Mouse (Mus musculus): Measurements from ENCODE around the gene Psmb9. TPM values are rescaled to one million over a fixed set of nuclear protein-coding genes. Genes with fewer than 3 reads are reported as not detected.
A peak's percentile ranks its signal among the peaks of the same experiment; 100 is the strongest.

Gene Psmb9
- polyA plus RNA-seq, 1 experiment from 2014 or later, result 0.49 TPM

DNA sequence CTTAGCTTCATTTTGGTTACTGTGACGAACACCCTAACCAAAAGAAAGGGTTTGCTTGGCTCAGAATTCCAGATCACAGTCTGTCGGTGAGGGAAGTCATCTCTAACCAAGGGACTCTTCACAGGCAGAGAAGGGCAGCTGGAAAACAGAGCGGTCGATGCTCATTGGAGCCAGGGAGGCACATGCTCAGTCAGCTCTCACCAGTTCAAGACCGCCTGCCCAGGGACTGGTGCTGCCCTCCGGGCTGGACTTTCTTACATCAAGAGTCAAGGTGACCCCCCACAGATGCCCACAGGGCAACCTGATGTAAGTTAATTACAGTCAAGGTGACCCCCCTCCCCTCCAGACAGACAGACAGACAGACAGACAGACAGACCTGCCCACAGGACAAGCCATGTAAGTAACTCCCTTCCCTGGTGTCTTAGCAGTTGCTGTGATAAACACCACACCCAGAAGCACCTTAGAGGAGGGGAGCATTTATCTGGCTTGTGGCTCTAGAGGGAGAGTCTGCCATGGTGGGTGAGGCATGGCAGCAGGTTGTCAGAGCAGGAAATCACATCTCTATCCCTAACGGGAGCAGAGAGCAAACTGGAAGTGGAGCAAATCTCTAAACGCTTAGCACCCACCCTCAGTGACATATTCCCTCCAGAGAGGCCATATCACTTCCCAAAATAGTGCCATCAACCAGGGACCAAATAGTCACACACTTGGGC, 29.8 kb upstream of the Psmb9 start:
- Histone ChIP-seq H3K4me1 (0 out of 2 replicates have a peak, but pooled peaks cover 3% of the 10 kb centered on the region), H3K27ac (replicated peaks) (no peak overlapping the region), H3K4me3 (no peak overlapping the region), H3K27me3 (ENCODE audit: low read depth, poor library complexity, severe bottlenecking) (peaks cover 36% of the 10 kb centered on the region), H3K9me3 (replicated peaks) (peaks cover 9% of the 10 kb centered on the region; the same call in 1 of the 2 replicates), H3K36me3 (no peaks in the 10 kb centered on the region)
- WGBS, result 90% methylated on average over 8 of the region's 8 CpGs
- DNase-seq (ENCODE audit: low spot score), result no peak

DNA sequence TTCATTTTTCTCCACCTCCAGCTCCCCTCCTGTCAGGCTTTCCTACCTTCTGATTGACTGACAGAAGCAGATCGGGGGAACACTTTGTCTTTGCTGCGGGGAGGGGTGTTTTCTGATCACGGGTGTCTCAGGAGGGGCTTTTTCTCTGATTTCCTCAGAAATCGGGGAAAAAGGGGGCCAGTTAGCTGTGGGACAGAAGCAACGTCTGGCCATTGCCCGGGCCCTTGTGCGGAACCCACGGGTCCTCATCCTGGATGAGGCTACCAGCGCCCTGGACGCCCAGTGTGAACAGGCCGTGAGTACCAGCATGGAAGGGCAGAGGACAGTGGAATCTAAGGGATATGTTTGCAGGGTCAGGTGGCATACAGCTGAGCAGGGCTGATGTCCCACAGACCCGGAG, 27.6 kb upstream of the Psmb9 start:
- WGBS, result 91% methylated on average over 12 of the region's 12 CpGs
- peaks cover 58% of the 10 kb centered on the region for H3K27me3 ChIP-seq (ENCODE audit: low read depth, poor library complexity, severe bottlenecking)
- H3K9me3 ChIP-seq (replicated peaks), result peaks cover 9% of the 10 kb centered on the region; the same call in 1 of the 2 replicates
- no peaks in the 10 kb centered on the region for H3K36me3 ChIP-seq
- no peak overlapping the region for H3K4me3 ChIP-seq
- no peak overlapping the region for H3K27ac ChIP-seq (replicated peaks)
- peaks cover 8% of the 10 kb centered on the region for H3K4me1 ChIP-seq
- no peak for DNase-seq (ENCODE audit: low spot score)

DNA sequence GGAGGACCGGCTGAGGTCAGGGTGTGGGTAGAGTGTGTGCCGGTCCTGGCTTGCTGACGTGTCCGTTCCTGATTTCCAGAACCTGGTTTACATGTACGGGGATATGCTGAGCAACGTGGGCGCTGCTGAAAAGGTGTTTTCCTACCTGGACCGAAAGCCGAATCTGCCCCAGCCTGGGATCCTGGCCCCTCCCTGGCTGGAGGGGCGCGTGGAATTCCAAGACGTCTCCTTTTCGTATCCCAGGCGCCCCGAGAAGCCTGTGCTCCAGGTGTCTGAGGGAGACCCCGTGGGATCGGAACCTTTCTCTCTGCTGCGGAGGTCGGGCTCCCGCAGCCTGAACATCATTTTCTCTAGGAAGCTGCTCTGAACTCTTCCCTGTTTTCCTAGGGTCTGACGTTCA, 26.4 kb upstream of the Psmb9 start:
- peaks cover 8% of the 10 kb centered on the region for H3K4me1 ChIP-seq
- peaks cover 11% of the 10 kb centered on the region for H3K9me3 ChIP-seq (replicated peaks)
- no peak overlapping the region for H3K4me3 ChIP-seq
- WGBS, result 38% methylated on average over 21 of the region's 21 CpGs
- no peaks in the 10 kb centered on the region for H3K36me3 ChIP-seq
- peaks cover 64% of the 10 kb centered on the region for H3K27me3 ChIP-seq (ENCODE audit: low read depth, poor library complexity, severe bottlenecking)
- no peak overlapping the region for H3K27ac ChIP-seq (replicated peaks)
- no peak for DNase-seq (ENCODE audit: low spot score)

DNA sequence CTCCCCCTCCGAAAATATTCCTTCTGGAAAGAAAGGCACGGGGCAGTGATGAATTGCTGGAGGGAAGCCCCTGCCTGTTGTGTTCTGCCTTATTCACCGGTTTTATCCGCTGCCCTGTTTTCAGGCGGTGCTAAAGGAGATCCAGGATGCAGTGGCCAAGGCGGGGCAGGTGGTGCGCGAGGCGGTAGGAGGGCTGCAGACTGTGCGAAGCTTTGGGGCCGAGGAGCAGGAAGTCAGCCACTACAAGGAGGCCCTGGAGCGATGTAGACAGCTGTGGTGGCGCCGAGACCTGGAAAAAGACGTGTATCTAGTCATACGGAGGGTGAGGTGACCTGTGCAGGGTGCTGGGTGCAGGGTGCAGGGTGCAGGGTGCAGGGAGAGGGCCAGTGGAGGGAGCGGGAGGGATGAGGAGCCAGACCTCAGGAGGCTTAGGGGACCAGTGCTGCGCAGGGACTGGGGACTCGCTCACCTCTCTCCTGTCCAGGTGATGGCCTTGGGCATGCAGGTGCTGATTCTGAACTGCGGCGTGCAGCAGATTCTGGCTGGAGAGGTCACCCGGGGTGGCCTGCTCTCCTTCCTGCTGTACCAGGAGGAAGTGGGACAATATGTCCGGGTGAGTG, 24.3 kb upstream of the Psmb9 start:
- DNase-seq (ENCODE audit: low spot score), result no peak
- WGBS, result 22% methylated on average over 23 of the region's 23 CpGs

DNA sequence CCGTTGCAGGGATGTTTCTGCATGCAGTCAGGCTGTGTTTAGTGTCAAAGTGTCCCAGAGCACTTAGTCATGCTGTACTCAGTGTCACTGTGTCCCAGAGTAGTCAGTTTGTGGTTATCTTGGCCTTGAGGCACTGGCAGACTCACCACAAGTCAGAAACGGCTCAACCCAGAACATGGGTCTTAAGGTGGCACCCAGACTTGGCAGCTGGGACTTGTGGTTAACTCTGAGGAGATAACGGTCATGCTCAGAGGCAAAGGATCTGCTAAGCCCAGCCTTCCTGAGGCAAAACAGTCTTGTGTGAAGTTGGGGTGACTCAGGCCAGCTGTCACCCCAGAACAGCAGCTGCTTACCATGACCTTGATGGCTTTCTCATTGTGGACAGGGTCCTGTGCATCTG, 23.0 kb upstream of the Psmb9 start:
- Histone ChIP-seq H3K36me3 (no peaks in the 10 kb centered on the region), H3K4me3 (no peak overlapping the region), H3K9me3 (replicated peaks) (peaks cover 5% of the 10 kb centered on the region; the same call in 1 of the 2 replicates), H3K4me1 (peaks cover 9% of the 10 kb centered on the region), H3K27me3 (ENCODE audit: low read depth, poor library complexity, severe bottlenecking) (peaks cover 89% of the 10 kb centered on the region), H3K27ac (replicated peaks) (no peak overlapping the region)
- DNase-seq (ENCODE audit: low spot score), result no peak
- WGBS, result 80% methylated on average over 3 of the region's 3 CpGs

More for the DNA sequence above, 24.3 kb upstream of the Psmb9 start:
- Histone ChIP-seq H3K27me3 (ENCODE audit: low read depth, poor library complexity, severe bottlenecking) (peaks cover 81% of the 10 kb centered on the region), H3K9me3 (replicated peaks) (peaks cover 5% of the 10 kb centered on the region; the same call in 1 of the 2 replicates), H3K4me1 (peaks cover 8% of the 10 kb centered on the region), H3K27ac (replicated peaks) (no peak overlapping the region), H3K4me3 (no peak overlapping the region), H3K36me3 (no peaks in the 10 kb centered on the region)

DNA sequence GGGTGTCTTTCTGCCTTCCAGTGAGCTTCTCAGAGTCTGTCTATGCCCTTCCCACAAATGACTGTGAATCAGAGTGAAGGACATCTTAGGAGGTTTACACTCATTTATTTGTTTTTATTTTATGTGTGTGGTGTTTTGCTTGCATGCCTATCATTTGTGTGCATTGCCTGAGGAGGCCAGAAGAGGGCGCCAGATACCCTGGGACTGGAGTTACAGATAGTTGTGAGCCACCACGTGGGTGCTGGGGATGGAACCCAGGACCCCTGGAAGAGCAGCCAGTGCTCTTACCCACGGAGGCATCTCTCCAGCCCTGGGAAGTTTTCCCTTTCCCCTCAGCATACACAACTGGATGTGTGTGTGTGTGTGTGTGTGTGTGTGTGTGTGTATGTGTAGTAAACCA, 22.1 kb upstream of the Psmb9 start:
- peaks cover 90% of the 10 kb centered on the region for H3K27me3 ChIP-seq (ENCODE audit: low read depth, poor library complexity, severe bottlenecking)

DNA sequence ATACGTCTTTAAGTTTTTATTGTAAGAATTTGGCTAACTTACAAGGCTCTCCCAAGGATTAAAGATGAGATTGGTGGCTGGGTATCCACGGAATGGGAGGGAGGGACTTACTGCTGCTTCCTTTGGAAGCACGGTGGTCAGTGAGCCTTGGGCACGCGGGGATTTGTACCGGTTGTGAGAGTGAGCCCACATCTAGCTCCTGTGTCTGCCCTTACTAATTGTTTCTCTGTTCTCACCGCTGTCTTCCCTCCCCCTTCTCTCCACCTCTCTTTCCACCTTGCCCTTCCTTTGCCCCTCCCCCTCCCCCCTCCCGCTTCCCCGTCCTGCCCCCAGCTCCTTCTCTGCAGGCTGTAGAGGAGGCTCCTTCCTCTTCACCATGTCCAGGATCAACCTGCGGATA, 20.9 kb upstream of the Psmb9 start:
- no peak overlapping the region for H3K4me3 ChIP-seq
- H3K4me1 ChIP-seq, result peaks cover 18% of the 10 kb centered on the region
- peaks cover 90% of the 10 kb centered on the region for H3K27me3 ChIP-seq (ENCODE audit: low read depth, poor library complexity, severe bottlenecking)
- WGBS, result 22% methylated on average over 10 of the region's 10 CpGs
- peaks cover 5% of the 10 kb centered on the region; the same call in 1 of the 2 replicates for H3K9me3 ChIP-seq (replicated peaks)
- no peaks in the 10 kb centered on the region for H3K36me3 ChIP-seq
- H3K27ac ChIP-seq (replicated peaks), result no peak overlapping the region
- no peak for DNase-seq (ENCODE audit: low spot score)

More for the DNA sequence above, 22.1 kb upstream of the Psmb9 start:
- H3K9me3 ChIP-seq (replicated peaks), result peaks cover 5% of the 10 kb centered on the region; the same call in 1 of the 2 replicates
- WGBS, result 44% methylated on average over 3 of the region's 3 CpGs
- H3K27ac ChIP-seq (replicated peaks), result no peak overlapping the region
- H3K36me3 ChIP-seq, result no peaks in the 10 kb centered on the region
- DNase-seq (ENCODE audit: low spot score), result no peak
- peaks cover 18% of the 10 kb centered on the region for H3K4me1 ChIP-seq
- H3K4me3 ChIP-seq, result no peak overlapping the region

DNA sequence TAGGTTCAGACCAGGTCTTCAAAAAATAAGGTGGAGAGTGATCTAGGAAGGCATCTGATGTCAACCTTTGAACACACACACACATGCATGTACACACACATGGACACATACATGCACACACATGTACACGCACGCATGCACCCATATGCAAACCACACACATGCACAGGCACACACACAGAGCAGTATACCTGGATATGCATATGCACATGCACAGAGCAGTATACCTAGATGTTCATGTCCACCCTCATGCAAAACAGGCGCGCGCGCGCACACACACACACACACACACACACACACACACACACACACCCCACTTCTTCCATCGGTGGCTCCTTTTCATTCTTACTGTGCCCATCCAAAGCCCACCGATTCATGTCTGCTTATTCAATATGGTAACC, 20.3 kb upstream of the Psmb9 start:
- 94% methylated on average over 9 of the region's 9 CpGs for WGBS
- no peaks in the 10 kb centered on the region for H3K36me3 ChIP-seq
- peaks cover 5% of the 10 kb centered on the region; the same call in 1 of the 2 replicates for H3K9me3 ChIP-seq (replicated peaks)
- H3K27ac ChIP-seq (replicated peaks), result no peak overlapping the region
- H3K27me3 ChIP-seq (ENCODE audit: low read depth, poor library complexity, severe bottlenecking), result peaks cover 90% of the 10 kb centered on the region
- no peak for DNase-seq (ENCODE audit: low spot score)
- peaks cover 18% of the 10 kb centered on the region for H3K4me1 ChIP-seq
- no peak overlapping the region for H3K4me3 ChIP-seq

DNA sequence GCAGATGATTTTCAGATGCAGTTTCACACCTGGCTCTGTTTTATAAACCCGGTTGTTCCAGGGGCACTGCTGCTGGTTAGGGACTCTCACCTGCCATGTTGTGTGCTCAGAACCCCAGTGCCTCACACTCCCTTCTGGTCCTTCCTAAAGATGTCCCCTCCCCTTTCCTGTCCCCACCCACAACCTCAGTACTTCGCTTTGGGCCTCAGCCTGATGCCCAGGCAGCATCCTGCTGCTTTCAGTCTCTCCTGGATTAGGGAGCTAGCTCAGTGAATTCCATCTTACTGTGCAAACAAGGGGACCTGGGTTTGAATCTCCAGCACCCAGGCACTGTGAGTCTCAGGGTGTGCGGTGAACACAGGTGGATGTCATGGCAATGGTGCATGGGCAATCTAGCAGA, 19.9 kb upstream of the Psmb9 start:
- WGBS, result 65% methylated on average over 3 of the region's 3 CpGs
- no peak overlapping the region for H3K4me3 ChIP-seq
- H3K36me3 ChIP-seq, result no peaks in the 10 kb centered on the region
- H3K9me3 ChIP-seq (replicated peaks), result peaks cover 5% of the 10 kb centered on the region; the same call in 1 of the 2 replicates
- peaks cover 89% of the 10 kb centered on the region for H3K27me3 ChIP-seq (ENCODE audit: low read depth, poor library complexity, severe bottlenecking)
- peaks cover 18% of the 10 kb centered on the region for H3K4me1 ChIP-seq
- H3K27ac ChIP-seq (replicated peaks), result no peak overlapping the region
- DNase-seq (ENCODE audit: low spot score), result no peak

DNA sequence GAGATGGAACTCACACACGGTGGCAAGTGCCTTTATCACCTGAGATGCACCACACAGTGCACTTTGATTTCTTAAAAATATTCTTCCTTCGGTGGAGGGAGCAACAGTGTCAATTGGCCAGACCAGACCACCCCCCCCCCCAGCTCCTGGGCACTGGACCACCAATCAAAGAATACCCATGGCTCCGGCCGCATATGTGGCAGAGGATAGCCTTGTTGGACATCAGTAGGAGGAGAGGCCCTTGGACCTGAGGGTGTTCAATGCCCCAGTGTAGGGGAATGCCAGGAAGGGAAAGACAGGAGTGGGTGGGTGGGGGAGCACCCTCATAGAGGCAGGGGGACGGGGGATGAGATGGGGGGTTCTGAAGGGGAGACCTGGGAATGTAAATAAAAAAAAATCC, 19.2 kb upstream of the Psmb9 start:
- H3K36me3 ChIP-seq, result no peaks in the 10 kb centered on the region
- H3K4me1 ChIP-seq, result peaks cover 16% of the 10 kb centered on the region
- 88% methylated on average over 5 of the region's 5 CpGs for WGBS
- H3K27ac ChIP-seq (replicated peaks), result no peak overlapping the region
- peaks cover 82% of the 10 kb centered on the region for H3K27me3 ChIP-seq (ENCODE audit: low read depth, poor library complexity, severe bottlenecking)
- peaks cover 5% of the 10 kb centered on the region; the same call in 1 of the 2 replicates for H3K9me3 ChIP-seq (replicated peaks)
- H3K4me3 ChIP-seq, result no peak overlapping the region
- DNase-seq (ENCODE audit: low spot score), result no peak

DNA sequence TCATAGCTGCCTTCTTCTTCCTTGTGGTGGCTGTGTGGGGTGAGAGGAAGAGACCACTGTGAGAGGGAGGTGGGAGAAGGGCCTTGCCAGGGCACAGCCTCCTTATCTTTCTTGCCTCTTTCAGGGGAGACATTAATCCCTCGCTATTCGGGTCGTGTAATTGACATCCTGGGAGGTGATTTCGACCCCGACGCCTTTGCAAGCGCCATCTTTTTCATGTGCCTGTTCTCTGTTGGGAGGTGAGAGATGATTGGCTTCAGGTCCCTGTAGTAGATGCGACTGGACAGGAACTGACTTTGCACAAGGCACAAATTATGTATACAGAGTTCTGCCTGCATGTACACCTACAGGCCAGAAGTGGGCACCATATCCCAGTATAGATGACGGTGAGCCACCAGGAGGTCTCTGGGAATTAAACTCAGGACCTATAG, 18.2 kb upstream of the Psmb9 start:
- 16% methylated on average over 9 of the region's 9 CpGs for WGBS
- H3K4me3 ChIP-seq, result peak overlapping the region; percentile 75; the same call in 1 of the 2 replicates
- H3K27ac ChIP-seq (replicated peaks), result no peak overlapping the region
- H3K27me3 ChIP-seq (ENCODE audit: low read depth, poor library complexity, severe bottlenecking), result peaks cover 81% of the 10 kb centered on the region
- peaks cover 5% of the 10 kb centered on the region; the same call in 1 of the 2 replicates for H3K9me3 ChIP-seq (replicated peaks)
- peaks cover 13% of the 10 kb centered on the region for H3K4me1 ChIP-seq
- DNase-seq (ENCODE audit: low spot score), result no peak
- no peaks in the 10 kb centered on the region for H3K36me3 ChIP-seq

DNA sequence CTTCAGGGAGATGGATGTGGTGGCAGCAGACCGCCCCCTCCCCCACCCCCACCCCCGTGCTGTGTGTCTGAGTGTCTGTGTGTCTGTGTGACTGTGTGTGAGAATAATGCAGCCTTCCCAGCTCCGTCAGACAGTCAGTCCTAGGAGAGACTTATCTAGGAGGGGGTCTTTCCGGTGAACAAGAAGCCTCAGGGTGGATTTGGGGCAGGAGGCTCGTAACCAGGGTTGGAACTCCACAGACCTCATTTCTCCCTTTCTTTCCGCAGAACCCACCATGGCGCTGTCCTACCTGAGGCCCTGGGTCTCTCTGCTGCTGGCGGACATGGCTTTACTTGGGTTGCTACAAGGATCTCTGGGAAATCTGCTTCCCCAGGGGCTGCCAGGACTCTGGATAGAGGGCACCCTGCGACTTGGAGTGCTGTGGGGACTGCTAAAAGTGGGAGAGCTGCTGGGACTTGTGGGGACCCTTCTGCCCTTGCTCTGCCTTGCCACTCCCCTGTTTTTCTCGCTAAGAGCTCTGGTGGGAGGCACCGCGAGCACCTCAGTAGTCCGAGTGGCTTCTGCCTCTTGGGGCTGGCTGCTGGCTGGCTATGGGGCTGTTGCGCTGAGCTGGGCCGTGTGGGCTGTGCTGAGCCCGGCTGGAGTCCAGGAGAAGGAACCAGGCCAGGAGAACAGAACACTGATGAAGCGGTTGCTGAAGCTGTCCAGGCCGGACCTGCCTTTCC, 17.6 kb upstream of the Psmb9 start:
- peaks cover 13% of the 10 kb centered on the region for H3K4me1 ChIP-seq
- H3K27me3 ChIP-seq (ENCODE audit: low read depth, poor library complexity, severe bottlenecking), result peaks cover 81% of the 10 kb centered on the region
- no peak for DNase-seq (ENCODE audit: low spot score)
- H3K36me3 ChIP-seq, result no peaks in the 10 kb centered on the region
- H3K4me3 ChIP-seq, result peak overlapping the region; percentile 75
- 15% methylated on average over 18 of the region's 18 CpGs for WGBS
- H3K27ac ChIP-seq (replicated peaks), result peak overlapping the region; percentile 70
- H3K9me3 ChIP-seq (replicated peaks), result peaks cover 5% of the 10 kb centered on the region; the same call in 1 of the 2 replicates
